Mouse (Mus musculus) ovary, adult 2 months (tissue): Measurements from ENCODE around the gene Gm10142. TPM values are rescaled to one million over a fixed set of nuclear protein-coding genes. Genes with fewer than 3 reads are reported as not detected.

Source experiments
- polyA plus RNA-seq: library from polyadenylated mRNA; depleted of rRNA; stranded (reverse); fragments of >200 nt; gene quantifications from 2 replicates; pipeline ENCODE4 v1.2.3, GENCODE M21; 2012; rRNA removed

The Gm10142 gene
- not detected in 2 replicates for polyA plus RNA-seq

DNA sequence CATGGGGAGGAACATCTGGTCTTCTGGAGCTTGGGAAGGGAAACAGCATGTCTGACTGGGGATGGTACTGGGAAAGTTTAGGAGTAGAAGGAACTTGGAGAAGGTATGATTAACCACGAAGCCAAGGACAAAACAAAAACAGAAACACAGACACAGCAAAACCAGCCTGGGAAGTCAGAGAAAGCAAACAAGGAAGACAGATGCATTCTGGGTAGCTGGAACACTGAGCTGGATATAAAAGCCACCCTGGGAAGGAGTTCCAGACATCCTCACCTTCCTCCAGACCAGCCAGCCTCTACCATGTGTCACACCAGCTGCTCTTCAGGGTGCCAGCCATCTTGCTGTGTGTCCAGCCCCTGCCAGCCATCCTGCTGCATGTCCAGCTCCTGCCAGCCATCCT, at the start of gene Gm10142:
TSS of gene Gm10142 (plus strand) at position 301 of the 400 bp plus-strand sequence.

DNA sequence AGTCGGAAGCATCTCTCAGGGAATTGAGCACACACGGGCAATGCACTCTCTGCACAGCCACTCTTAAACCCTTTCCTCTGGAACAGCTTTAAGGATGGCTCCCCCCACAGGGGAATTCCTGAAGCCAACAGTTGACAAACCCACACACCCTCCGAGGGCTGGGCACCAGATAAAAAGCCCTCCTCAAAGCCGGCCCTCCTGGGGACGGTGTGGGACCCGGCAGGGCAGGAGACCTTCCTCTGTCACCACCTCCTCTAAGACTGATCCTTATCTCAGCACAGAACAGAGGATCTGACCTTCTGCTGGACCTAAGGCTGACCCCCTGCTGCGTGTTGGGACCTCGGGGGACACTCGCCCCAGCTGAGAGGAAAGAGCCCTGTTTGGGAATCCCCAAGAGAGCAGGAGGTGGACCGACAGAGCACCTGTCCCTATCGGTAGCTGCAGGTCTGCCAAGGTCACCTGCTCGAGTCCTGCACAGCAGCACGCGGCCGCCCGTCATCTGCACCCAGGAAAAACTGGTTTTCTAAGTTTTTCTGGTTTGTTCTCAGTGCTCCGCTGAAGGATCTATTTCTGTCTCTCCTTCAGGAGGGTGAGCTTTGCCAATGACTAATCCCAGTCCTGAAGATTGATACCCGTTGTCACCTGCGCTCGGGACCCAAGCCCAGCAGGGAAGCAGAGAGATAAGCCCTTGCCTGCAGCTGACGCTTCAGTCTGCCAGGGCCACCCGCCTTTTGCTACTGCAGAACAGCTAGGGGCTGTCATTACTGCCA, 29.5 kb upstream of the Gm10142 start, which contains the start of gene Tspear:
TSS of gene Tspear (plus strand) at position 675 of the 770 bp plus-strand sequence.

DNA sequence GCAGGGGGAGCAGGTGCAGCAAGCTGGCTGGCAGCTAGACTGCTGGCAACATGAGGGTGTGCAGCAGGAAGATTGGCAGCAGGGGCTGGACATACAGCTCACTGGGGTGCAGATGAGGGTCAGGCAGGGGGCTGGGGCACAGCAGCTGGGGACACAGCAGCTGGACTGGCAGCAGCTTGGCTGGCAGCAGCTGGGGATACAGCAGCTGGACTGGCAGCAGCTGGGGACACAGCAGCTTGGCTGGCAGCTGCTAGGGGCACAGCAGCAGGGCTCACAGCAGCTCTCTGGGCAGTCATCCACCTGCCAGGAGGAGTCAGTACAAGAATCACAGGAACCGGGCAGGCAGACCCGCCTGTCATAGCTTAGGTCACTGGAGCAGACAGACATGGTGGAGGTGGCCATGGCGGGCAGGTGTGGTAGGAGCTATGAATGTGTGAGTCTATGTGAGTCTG, 25.2 kb upstream of the Gm10142 start, which contains the start of gene Gm19402:
TSS of gene Gm19402 (minus strand) at position 402 of the 452 bp plus-strand sequence.

DNA sequence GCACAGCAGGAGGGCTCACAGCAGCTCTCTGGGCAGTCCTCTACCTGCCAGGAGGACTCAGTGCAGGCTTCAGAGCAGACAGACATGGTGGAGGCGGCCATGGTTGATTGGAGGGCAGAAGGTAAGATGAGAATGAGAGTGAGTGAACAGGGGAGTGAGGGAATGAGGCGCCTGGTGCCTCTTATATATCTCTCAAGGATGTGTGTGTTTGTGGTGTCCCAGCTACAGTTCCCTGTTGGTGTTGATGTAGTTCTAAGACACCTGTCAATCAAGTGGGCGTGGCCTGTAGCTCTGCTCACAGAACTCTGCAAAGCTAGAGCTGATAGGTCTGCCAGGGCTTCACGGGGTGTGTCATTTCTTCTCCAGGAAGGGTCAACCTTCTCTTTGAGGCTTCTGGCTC, 18.5 kb upstream of the Gm10142 start, which contains the start of gene Gm9508:
TSS of gene Gm9508 (minus strand) at position 101 of the 400 bp plus-strand sequence.

DNA sequence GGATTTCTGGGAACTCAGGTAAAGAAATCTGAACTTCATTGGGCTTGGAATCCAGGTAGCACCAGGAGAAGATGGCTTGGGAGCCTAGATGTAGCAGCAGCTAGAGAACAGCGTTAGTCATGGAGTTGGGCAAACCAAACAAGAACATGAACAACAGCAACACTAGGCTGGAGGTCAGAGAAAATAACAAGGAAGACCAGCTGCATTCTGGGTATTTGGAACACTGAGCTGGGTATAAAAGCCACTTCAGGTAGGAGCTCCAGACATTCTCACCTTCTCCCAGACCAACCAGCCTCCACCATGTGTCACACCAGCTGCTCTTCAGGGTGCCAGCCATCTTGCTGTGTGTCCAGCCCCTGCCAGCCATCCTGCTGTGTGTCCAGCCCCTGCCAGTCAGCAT, 9.3 kb upstream of the Gm10142 start, which contains the start of gene Gm10272:
TSS of gene Gm10272 (plus strand) at position 301 of the 400 bp plus-strand sequence.

DNA sequence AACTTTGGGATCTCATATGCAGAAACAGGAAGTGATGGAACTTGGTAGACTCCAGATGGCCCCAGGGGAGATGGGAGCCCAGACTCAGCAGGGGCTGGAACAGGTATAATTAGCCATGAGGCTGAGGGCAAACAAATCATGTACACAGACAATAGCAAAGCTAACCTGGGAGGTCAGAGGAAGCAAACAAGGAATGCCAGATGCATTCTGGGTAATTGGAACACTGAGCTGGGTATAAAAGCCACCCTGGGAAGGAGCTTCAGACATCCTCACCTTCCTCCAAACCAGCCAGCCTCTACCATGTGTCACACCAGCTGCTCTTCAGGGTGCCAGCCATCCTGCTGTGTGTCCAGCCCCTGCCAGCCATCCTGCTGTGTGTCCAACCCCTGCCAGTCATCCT, 4.5 kb upstream of the Gm10142 start, which contains the start of gene Gm10024:
TSS of gene Gm10024 (plus strand) at position 301 of the 400 bp plus-strand sequence.

DNA sequence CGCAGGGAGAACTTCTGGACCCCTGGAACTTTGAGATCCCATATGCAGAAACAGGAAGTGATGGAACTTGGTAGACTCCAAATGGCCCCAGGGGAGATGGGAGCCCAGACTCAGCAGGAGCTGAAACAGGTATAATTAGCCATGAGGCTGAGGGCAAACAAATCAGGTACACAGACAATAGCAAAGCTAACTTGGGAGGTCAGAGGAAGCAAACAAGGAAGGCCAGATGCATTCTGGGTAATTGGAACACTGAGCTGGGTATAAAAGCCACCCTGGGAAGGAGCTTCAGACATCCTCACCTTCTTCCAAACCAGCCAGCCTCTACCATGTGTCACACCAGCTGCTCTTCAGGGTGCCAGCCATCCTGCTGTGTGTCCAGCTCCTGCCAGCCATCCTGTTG, 4.7 kb downstream of the Gm10142 start, which contains the start of gene Krtap12-1:
TSS of gene Krtap12-1 (plus strand) at position 301 of the 400 bp plus-strand sequence.

DNA sequence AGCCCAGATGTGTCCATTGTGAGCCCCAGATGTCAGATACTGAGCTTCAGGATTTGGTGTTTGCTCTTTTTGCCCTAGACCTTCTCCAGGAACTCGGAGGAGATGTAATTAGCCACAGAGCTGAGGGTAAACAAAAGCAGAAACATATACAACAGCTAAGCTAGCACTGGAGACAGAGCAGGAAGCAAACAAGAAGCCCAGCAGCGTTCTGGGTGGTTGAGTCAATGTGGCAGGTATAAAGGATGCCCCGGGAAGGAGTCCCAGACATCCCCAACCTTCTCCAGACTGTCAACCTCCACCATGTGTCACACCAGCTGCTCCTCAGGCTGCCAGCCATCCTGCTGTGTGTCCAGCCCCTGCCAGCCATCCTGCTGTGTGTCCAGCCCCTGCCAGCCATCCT, 10.6 kb downstream of the Gm10142 start, which contains the start of gene Gm10100:
TSS of gene Gm10100 (plus strand) at position 301 of the 400 bp plus-strand sequence.

DNA sequence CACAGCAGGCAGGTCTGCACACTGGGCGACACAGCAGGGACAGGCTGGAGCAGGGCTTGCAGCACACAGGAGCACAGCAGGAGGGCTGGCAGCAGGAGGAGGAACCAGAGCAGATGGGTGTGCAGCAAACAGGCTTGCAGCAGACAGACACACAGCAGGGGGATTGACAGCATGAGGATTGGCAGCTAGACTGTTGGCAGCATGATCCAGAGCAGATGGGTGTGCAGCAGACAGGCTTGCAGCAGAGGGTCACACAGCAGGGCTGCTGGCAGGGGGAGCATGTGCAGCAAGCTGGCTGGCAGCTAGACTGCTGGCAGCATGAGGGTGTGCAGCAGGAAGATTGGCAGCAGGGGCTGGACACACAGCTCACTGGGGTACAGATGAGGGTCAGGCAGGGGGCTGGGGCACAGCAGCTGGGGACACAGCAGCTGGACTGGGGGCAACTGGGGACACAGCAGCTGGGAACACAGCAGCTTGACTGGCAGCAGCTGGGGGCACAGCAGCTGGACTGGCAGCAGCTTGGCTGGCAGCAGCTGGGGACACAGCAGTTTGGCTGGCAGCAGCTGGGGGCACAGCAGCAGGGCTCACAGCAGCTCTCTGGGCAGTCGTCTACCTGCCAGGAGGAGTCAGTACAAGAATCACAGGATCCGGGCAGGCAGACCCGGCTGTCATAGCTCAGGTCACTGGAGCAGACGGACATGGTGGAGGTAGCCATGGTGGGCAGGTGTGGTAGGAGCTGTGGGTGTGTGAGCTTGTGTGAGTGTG, 26.5 kb downstream of the Gm10142 start, which contains the start of gene Gm18596:
TSS of gene Gm18596 (minus strand) at position 715 of the 765 bp plus-strand sequence.

DNA sequence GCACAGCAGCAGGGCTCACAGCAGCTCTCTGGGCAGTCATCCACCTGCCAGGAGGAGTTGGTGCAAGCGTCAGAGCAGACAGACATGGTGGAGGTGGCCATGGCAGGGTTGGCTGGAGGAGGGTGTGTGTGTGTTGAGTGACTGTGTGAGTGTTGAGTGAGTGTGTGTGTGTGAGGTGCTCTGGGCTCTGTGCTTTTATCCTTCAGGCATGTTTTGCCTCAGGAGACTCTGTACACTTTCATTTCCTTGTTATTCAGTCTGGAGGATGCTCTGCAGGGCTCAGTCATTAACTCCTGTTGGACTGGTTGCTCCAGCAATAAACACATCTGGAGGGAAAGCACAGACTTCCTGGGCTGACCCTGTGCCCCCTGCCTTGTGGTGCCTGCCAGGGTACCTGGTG, 35.6 kb downstream of the Gm10142 start, which contains the start of gene Gm9736:
TSS of gene Gm9736 (minus strand) at position 101 of the 400 bp plus-strand sequence.

DNA sequence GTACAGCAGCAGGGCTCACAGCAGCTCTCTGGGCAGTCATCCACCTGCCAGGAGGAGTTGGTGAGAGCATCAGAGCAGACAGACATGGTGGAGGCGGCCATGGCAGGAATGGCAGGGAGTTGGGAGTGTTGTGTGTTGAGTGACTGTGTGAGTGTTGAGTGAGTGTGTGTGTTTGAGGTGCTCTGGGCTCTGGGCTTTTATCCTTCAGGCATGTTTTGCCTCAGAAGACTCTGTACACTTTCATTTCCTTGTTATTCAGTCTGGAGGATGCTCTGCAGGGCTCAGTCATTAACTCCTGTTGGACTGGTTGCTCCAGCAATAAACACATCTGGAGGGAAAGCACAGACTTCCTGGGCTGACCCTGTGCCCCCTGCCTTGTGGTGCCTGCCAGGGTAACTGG, 44.0 kb downstream of the Gm10142 start, which contains the start of gene Gm3233:
TSS of gene Gm3233 (minus strand) at position 101 of the 400 bp plus-strand sequence.

Other genes starting within 250 kb of the Gm10142 start
- 36.3 and 39.4 TPM in 2 replicates for gene Fam207a, start 200.0 kb upstream of the Gm10142 start, polyA plus RNA-seq
- 11.3 and 12.6 TPM in 2 replicates for gene Itgb2, start 185.6 kb upstream of the Gm10142 start, polyA plus RNA-seq
- 150 and 206 TPM in 2 replicates for gene Pttg1ip, start 134.1 kb upstream of the Gm10142 start, polyA plus RNA-seq
- 416 and 428 TPM in 2 replicates for gene Sumo3, start 109.7 kb upstream of the Gm10142 start, polyA plus RNA-seq
- gene Gm49325, start 109.6 kb upstream of the Gm10142 start, polyA plus RNA-seq = not detected in 2 replicates
- 43.5 and 49.7 TPM in 2 replicates for gene Ube2g2, start 93.5 kb upstream of the Gm10142 start, polyA plus RNA-seq
- gene Tspear, start 29.2 kb upstream of the Gm10142 start, polyA plus RNA-seq = 1.2 and 1.3 TPM in 2 replicates
- gene Gm19402, start 25.1 kb upstream of the Gm10142 start, polyA plus RNA-seq = not detected in 2 replicates
- gene Gm9508, start 18.6 kb upstream of the Gm10142 start, polyA plus RNA-seq = not detected in 2 replicates
- not detected in 2 replicates for gene Gm10272, start 9.2 kb upstream of the Gm10142 start, polyA plus RNA-seq
- gene Gm10024, start 4.3 kb upstream of the Gm10142 start, polyA plus RNA-seq = not detected in 2 replicates
- gene Krtap12-1, start 4.8 kb downstream of the Gm10142 start, polyA plus RNA-seq = not detected in 2 replicates
- not detected in 2 replicates for gene Gm10100, start 10.7 kb downstream of the Gm10142 start, polyA plus RNA-seq
- not detected in 2 replicates for gene Gm18596, start 26.8 kb downstream of the Gm10142 start, polyA plus RNA-seq
- gene Gm9736, start 35.5 kb downstream of the Gm10142 start, polyA plus RNA-seq = not detected in 2 replicates
- not detected in 2 replicates for gene Gm3233, start 43.9 kb downstream of the Gm10142 start, polyA plus RNA-seq
- not detected in 2 replicates for gene Gm3238, start 55.5 kb downstream of the Gm10142 start, polyA plus RNA-seq
- not detected in 2 replicates for gene Gm7138, start 61.1 kb downstream of the Gm10142 start, polyA plus RNA-seq
- gene Gm3250, start 66.7 kb downstream of the Gm10142 start, polyA plus RNA-seq = not detected in 2 replicates
- gene Gm7137, start 72.4 kb downstream of the Gm10142 start, polyA plus RNA-seq = not detected in 2 replicates
- gene Gm9639, start 79.3 kb downstream of the Gm10142 start, polyA plus RNA-seq = not detected in 2 replicates
- not detected in 2 replicates for gene Gm19668, start 83.3 kb downstream of the Gm10142 start, polyA plus RNA-seq
- gene Gm9507, start 96.0 kb downstream of the Gm10142 start, polyA plus RNA-seq = not detected in 2 replicates
- 0.33 TPM in 1 of 2 replicates, not detected in the other for gene Gm2696, start 98.9 kb downstream of the Gm10142 start, polyA plus RNA-seq
- gene Krtap10-4, start 111.3 kb downstream of the Gm10142 start, polyA plus RNA-seq = not detected in 2 replicates
- gene Krtap10-10, start 120.1 kb downstream of the Gm10142 start, polyA plus RNA-seq = not detected in 2 replicates
- not detected in 2 replicates for gene Gm36176, start 131.0 kb downstream of the Gm10142 start, polyA plus RNA-seq
- gene Gm10318, start 137.1 kb downstream of the Gm10142 start, polyA plus RNA-seq = not detected in 2 replicates
- gene Gm3285, start 146.2 kb downstream of the Gm10142 start, polyA plus RNA-seq = not detected in 2 replicates
- 3.4 and 3.8 TPM in 2 replicates for gene Lrrc3, start 186.7 kb downstream of the Gm10142 start, polyA plus RNA-seq